Mouse (Mus musculus) ES-Bruce4 (cell line): ENCODE data around the gene Rassf6.
A peak's percentile ranks its signal among the peaks of the same experiment; 100 is the strongest.

Experiments
- CTCF ChIP-seq: IDR thresholded peaks from one replicate; pipeline ENCODE4 v1.8.1; 2011; ENCODE audit warnings: low read depth, low read length
- EP300 ChIP-seq: IDR thresholded peaks from 2 replicates; pipeline ENCODE4 v1.6.1; 2011; ENCODE audit warnings: low read depth, low read length; ENCODE audit not compliant: insufficient read depth

DNA sequence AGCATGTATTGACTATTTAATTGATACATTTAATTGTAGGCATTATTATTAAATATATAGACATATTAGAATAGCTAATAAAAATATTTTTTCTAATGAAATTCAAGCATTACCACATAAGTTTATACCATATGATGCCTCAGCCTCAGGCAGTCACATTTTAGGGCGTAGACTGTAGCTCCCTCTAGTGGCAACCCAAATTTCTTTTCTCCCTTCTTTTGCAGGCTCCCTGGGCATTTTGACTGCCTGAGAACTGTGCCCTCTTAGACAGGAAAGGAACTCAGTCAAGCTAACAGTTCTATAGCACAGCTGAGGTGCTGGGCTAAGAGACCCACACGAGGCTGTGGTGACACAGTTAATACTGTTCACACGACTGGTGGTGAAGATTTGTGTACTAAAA is 12.3 kb upstream of the Rassf6 start:
- TF ChIP-seq CTCF = peak; percentile 52
- no peak for TF ChIP-seq EP300
